Mouse (Mus musculus) midbrain, embryonic 16.5 days (tissue): Measurements from ENCODE around the gene Prickle1. TPM values are rescaled to one million over a fixed set of nuclear protein-coding genes. Genes with fewer than 3 reads are reported as not detected.

Experiments used
- ATAC-seq: fragments of 200-750 bp; cut with Nextera tagmentation; 2 replicates; pipeline ENCODE4 v1.8.0; 2017; ENCODE audit warnings: moderate TSS enrichment
- H3K27ac ChIP-seq: fragments of 300-500 bp; sonication (generic); 2 replicates; pipeline ENCODE4 v1.5.1; 2014; ENCODE audit warnings: mild to moderate bottlenecking, low read length, mixed read lengths
- H3K27me3 ChIP-seq: fragments of 300-500 bp; sonication (generic); 2 replicates; pipeline ENCODE4 v1.6.1; 2014; ENCODE audit warnings: low read depth, low read length, mixed read lengths; ENCODE audit not compliant: control insufficient read depth, insufficient read depth
- H3K36me3 ChIP-seq: fragments of 300-500 bp; sonication (generic); 2 replicates; pipeline ENCODE4 v1.6.1; 2014; ENCODE audit warnings: mild to moderate bottlenecking, low read length, moderate library complexity, mixed read lengths; ENCODE audit not compliant: control insufficient read depth, insufficient read depth
- H3K4me1 ChIP-seq: fragments of 300-500 bp; sonication (generic); 2 replicates; pipeline ENCODE4 v1.6.1; 2014; ENCODE audit warnings: mild to moderate bottlenecking, low read length, mixed read lengths; ENCODE audit not compliant: control insufficient read depth, insufficient read depth
- H3K4me2 ChIP-seq: fragments of 300-500 bp; sonication (generic); 2 replicates; pipeline ENCODE4 v1.6.1; 2014; ENCODE audit warnings: mild to moderate bottlenecking, low read length, mixed read lengths
- H3K4me3 ChIP-seq: fragments of 300-500 bp; sonication (generic); 2 replicates; pipeline ENCODE4 v1.5.1; 2014; ENCODE audit warnings: low read depth, mild to moderate bottlenecking, low read length, moderate library complexity, mixed read lengths
- H3K9ac ChIP-seq: fragments of 300-500 bp; sonication (generic); 2 replicates; pipeline ENCODE4 v1.6.1; 2014; ENCODE audit warnings: low read depth, low read length, mixed read lengths
- H3K9me3 ChIP-seq: fragments of 300-500 bp; sonication (generic); replicated peaks from 2 replicates; pipeline ENCODE4 v1.6.1; 2014; ENCODE audit warnings: mild to moderate bottlenecking, low read length, mixed read lengths; ENCODE audit not compliant: control insufficient read depth, poor library complexity, severe bottlenecking
- WGBS: fragments of 180-500 bp; shearing (Covaris S2); extraction: QIAGEN DNeasy Blood & Tissue Kit; methylation state at CpG from one replicate; pipeline ENCODE4 v1.1.7; 2014; 5-methylcytosine and 5-hydroxymethylcytosine counted together
- polyA plus RNA-seq: library from polyadenylated mRNA; unstranded; fragments of >200 nt; fragmentation: Nextera tagmentation; extraction: Ambion mirVana; gene quantifications from 2 replicates; pipeline ENCODE4 v1.2.1, GENCODE M21; 2015

Gene Prickle1
- polyA plus RNA-seq, 1 experiment from 2014 or later: 14.0 TPM

- H3K4me2 ChIP-seq: no peak overlapping the region
- WGBS: 87% methylated on average over 6 of the region's 6 CpGs
Measured at GRCm38 (mm10) chr15:93618442-93619150, 22.9 kb upstream of the Prickle1 start.

GRCm38 (mm10) chr15:93616277-93616676 lies 20.6 kb upstream of the Prickle1 start:
- Histone ChIP-seq H3K9me3 (no peaks in the 10 kb centered on the region), H3K4me1 (no peaks in the 10 kb centered on the region), H3K36me3 (no peaks in the 10 kb centered on the region), H3K27me3 (no peaks in the 10 kb centered on the region), H3K27ac (no peak overlapping the region), H3K4me3 (no peak overlapping the region), H3K4me2 (no peak overlapping the region), H3K9ac (no peak overlapping the region)
- 96% methylated on average over 4 of the region's 4 CpGs for WGBS
- ATAC-seq: no peak

More at GRCm38 (mm10) chr15:93618442-93619150, 22.9 kb upstream of the Prickle1 start:
- Histone ChIP-seq H3K4me1 (no peaks in the 10 kb centered on the region), H3K36me3 (no peaks in the 10 kb centered on the region), H3K27me3 (no peaks in the 10 kb centered on the region), H3K9ac (no peak overlapping the region), H3K9me3 (no peaks in the 10 kb centered on the region), H3K27ac (no peak overlapping the region), H3K4me3 (no peak overlapping the region)
- ATAC-seq: no peak

- Histone ChIP-seq H3K4me3 (no peak overlapping the region), H3K4me1 (no peaks in the 10 kb centered on the region), H3K27ac (no peak overlapping the region), H3K27me3 (no peaks in the 10 kb centered on the region), H3K9me3 (no peaks in the 10 kb centered on the region), H3K9ac (no peak overlapping the region), H3K36me3 (no peaks in the 10 kb centered on the region), H3K4me2 (no peak overlapping the region)
- ATAC-seq: no peak
- WGBS: 65% methylated on average over 3 of the region's 3 CpGs
Measured at GRCm38 (mm10) chr15:93615031-93615430, 19.3 kb upstream of the Prickle1 start.

- no peak for ATAC-seq
Measured at GRCm38 (mm10) chr15:93613606-93614005, 17.9 kb upstream of the Prickle1 start.

GRCm38 (mm10) chr15:93611536-93612300 lies 16.0 kb upstream of the Prickle1 start:
- no peak for ATAC-seq
- Histone ChIP-seq H3K36me3 (no peaks in the 10 kb centered on the region), H3K4me1 (no peaks in the 10 kb centered on the region), H3K9me3 (no peaks in the 10 kb centered on the region), H3K4me2 (no peak overlapping the region), H3K4me3 (no peak overlapping the region), H3K27ac (no peak overlapping the region), H3K9ac (no peak overlapping the region), H3K27me3 (no peaks in the 10 kb centered on the region)
- WGBS: 83% methylated on average over 16 of the region's 16 CpGs

More at GRCm38 (mm10) chr15:93613606-93614005, 17.9 kb upstream of the Prickle1 start:
- Histone ChIP-seq H3K36me3 (no peaks in the 10 kb centered on the region), H3K4me1 (no peaks in the 10 kb centered on the region), H3K4me2 (no peak overlapping the region), H3K9ac (no peak overlapping the region), H3K27ac (no peak overlapping the region), H3K27me3 (no peaks in the 10 kb centered on the region), H3K4me3 (no peak overlapping the region), H3K9me3 (no peaks in the 10 kb centered on the region)
- WGBS: 72% methylated on average over 3 of the region's 3 CpGs

- Histone ChIP-seq H3K27ac (no peak overlapping the region), H3K27me3 (no peaks in the 10 kb centered on the region), H3K9ac (no peak overlapping the region), H3K4me1 (no peaks in the 10 kb centered on the region), H3K36me3 (no peaks in the 10 kb centered on the region), H3K4me3 (no peak overlapping the region), H3K4me2 (no peak overlapping the region), H3K9me3 (no peaks in the 10 kb centered on the region)
- ATAC-seq: no peak
- 72% methylated on average over 19 of the region's 19 CpGs for WGBS
Measured at GRCm38 (mm10) chr15:93610721-93611201, 15.1 kb upstream of the Prickle1 start.

- 89% methylated on average over 18 of the region's 18 CpGs for WGBS
- Histone ChIP-seq H3K4me2 (no peak overlapping the region), H3K27me3 (no peaks in the 10 kb centered on the region)
Measured at GRCm38 (mm10) chr15:93610288-93610687, 14.6 kb upstream of the Prickle1 start.

GRCm38 (mm10) chr15:93602850-93603249 lies 7.2 kb upstream of the Prickle1 start:
- H3K4me3 ChIP-seq: no peak overlapping the region
- H3K27ac ChIP-seq: no peak overlapping the region
- ATAC-seq: no peak
- no peaks in the 10 kb centered on the region for H3K9me3 ChIP-seq
- 92% methylated on average over 6 of the region's 6 CpGs for WGBS
- no peaks in the 10 kb centered on the region for H3K27me3 ChIP-seq
- H3K9ac ChIP-seq: no peak overlapping the region
- no peaks in the 10 kb centered on the region for H3K4me1 ChIP-seq
- H3K36me3 ChIP-seq: no peaks in the 10 kb centered on the region
- H3K4me2 ChIP-seq: no peak overlapping the region

More at GRCm38 (mm10) chr15:93610288-93610687, 14.6 kb upstream of the Prickle1 start:
- no peak overlapping the region for H3K9ac ChIP-seq
- H3K4me3 ChIP-seq: no peak overlapping the region
- no peak overlapping the region for H3K27ac ChIP-seq
- H3K9me3 ChIP-seq: no peaks in the 10 kb centered on the region
- no peaks in the 10 kb centered on the region for H3K4me1 ChIP-seq
- H3K36me3 ChIP-seq: no peaks in the 10 kb centered on the region
- no peak for ATAC-seq

- 91% methylated on average over 13 of the region's 13 CpGs for WGBS
- H3K36me3 ChIP-seq: no peaks in the 10 kb centered on the region
- no peak overlapping the region for H3K4me2 ChIP-seq
- no peak overlapping the region for H3K9ac ChIP-seq
- no peaks in the 10 kb centered on the region for H3K9me3 ChIP-seq
- no peaks in the 10 kb centered on the region for H3K27me3 ChIP-seq
- no peak overlapping the region for H3K4me3 ChIP-seq
- no peaks in the 10 kb centered on the region; the same call in 1 of the 2 replicates for H3K4me1 ChIP-seq
- H3K27ac ChIP-seq: no peak overlapping the region
- no peak for ATAC-seq
Measured at GRCm38 (mm10) chr15:93601461-93602015, 5.8 kb upstream of the Prickle1 start.
